Mouse (Mus musculus): Measurements from ENCODE around the gene Olfr1262.

Olfr1262 gene

GRCm38 (mm10) chr2:89999845-90000244 lies at the start of gene Olfr1262:
Olfr1262 (plus strand) TSS chr2:90000145.
- no peak for DNase-seq (ENCODE audit: low read depth in 2 of 2, low spot score in 2 of 2)

- no peak for DNase-seq (ENCODE audit: low read depth in 2 of 2, low spot score in 2 of 2)
Measured at GRCm38 (mm10) chr2:89974184-89974583, 25.8 kb upstream of the Olfr1262 start, which contains the start of gene Olfr1260. Olfr1260 (plus strand) TSS chr2:89974340.

GRCm38 (mm10) chr2:89977709-89978108 lies 22.2 kb upstream of the Olfr1262 start:
- DNase-seq (ENCODE audit: low read depth in 2 of 2, low spot score in 2 of 2): no peak

- DNase-seq (ENCODE audit: low read depth in 2 of 2, low spot score in 2 of 2): no peak
Measured at GRCm38 (mm10) chr2:89990921-89991320, 9.0 kb upstream of the Olfr1262 start, which contains the start of gene Olfr1261. Olfr1261 (plus strand) TSS chr2:89991221.

- DNase-seq (ENCODE audit: low read depth in 2 of 2, low spot score in 2 of 2): no peak
Measured at GRCm38 (mm10) chr2:90011831-90012230, 11.9 kb downstream of the Olfr1262 start, which contains the start of gene Olfr1263. Olfr1263 (plus strand) TSS chr2:90012131.

GRCm38 (mm10) chr2:90025477-90025876 lies 25.5 kb downstream of the Olfr1262 start, which contains the start of gene Olfr1264:
Olfr1264 (minus strand) TSS chr2:90025577.
- no peak for DNase-seq (ENCODE audit: low read depth in 2 of 2, low spot score in 2 of 2)

GRCm38 (mm10) chr2:90035037-90035436 lies 35.1 kb downstream of the Olfr1262 start, which contains the start of gene Olfr1265:
Olfr1265 (plus strand) TSS chr2:90035337.
- no peak for DNase-seq (ENCODE audit: low read depth in 2 of 2, low spot score in 2 of 2)
